Mouse (Mus musculus): ENCODE measurements around the gene Col3a1. TPM values are rescaled to one million over a fixed set of nuclear protein-coding genes. Genes with fewer than 3 reads are reported as not detected.

Col3a1 gene
- polyA plus RNA-seq, 1 experiment from 2014 or later, result 2,793 TPM

GRCm38 (mm10) chr1:45381866-45382265 is 70.5 kb downstream of the Col3a1 start:
- 89% methylated on average over 2 of the region's 2 CpGs for WGBS
- H3K4me3 ChIP-seq (replicated peaks), result no peak overlapping the region
- no peaks in the 10 kb centered on the region for H3K4me1 ChIP-seq
- H3K36me3 ChIP-seq, result peaks cover 15% of the 10 kb centered on the region
- H3K27me3 ChIP-seq, result no peaks in the 10 kb centered on the region
- H3K9ac ChIP-seq, result no peak overlapping the region
- no peak overlapping the region for H3K27ac ChIP-seq (replicated peaks)
- H3K9me3 ChIP-seq (replicated peaks), result no peaks in the 10 kb centered on the region
- ATAC-seq (ENCODE audit: insufficient number of reproducible peaks, low FRiP score, low TSS enrichment, low read depth), result no peak
- no peak overlapping the region for H3K4me2 ChIP-seq (replicated peaks)

Small RNA genes lying within 50 kb of the gene (microRNA-seq; reads per million reads assigned to microRNA genes)
- gene Gm47302 (ENCODE audit: borderline number of aligned reads), result 1.0 reads per million

Other genes with a start within 250 kb of the Col3a1 start
- gene Col5a2, start 191.7 kb downstream of the Col3a1 start, polyA plus RNA-seq (2015; fragmentation: Nextera tagmentation; extraction: Ambion mirVana), result 178 and 202 TPM in 2 replicates

Data from embryonic facial prominence, embryonic 15.5 days (tissue).